Mouse (Mus musculus): Measurements from ENCODE around the gene Washc3.

Gene Washc3

GRCm38 (mm10) chr10:88200951-88201638, at the start of gene Washc3:
Washc3 (plus strand) TSS chr10:88201093.
- DNase-seq, result peak; percentile 96

GRCm38 (mm10) chr10:88151658-88152057, 49.2 kb upstream of the Washc3 start:
- no peak for DNase-seq

- DNase-seq, result no peak
Measured at GRCm38 (mm10) chr10:88162096-88162495, 38.8 kb upstream of the Washc3 start.

GRCm38 (mm10) chr10:88162676-88163075, 38.2 kb upstream of the Washc3 start:
- no peak for DNase-seq

- DNase-seq, result peak; percentile 19
Measured at GRCm38 (mm10) chr10:88166158-88166557, 34.7 kb upstream of the Washc3 start.

- no peak for DNase-seq
Measured at GRCm38 (mm10) chr10:88167438-88168077, 33.3 kb upstream of the Washc3 start.

- peak; percentile 22 for DNase-seq
Measured at GRCm38 (mm10) chr10:88200541-88200940, 352 bp upstream of the Washc3 start.

- DNase-seq, result no peak
Measured at GRCm38 (mm10) chr10:88201650-88202049, 757 bp downstream of the Washc3 start.

GRCm38 (mm10) chr10:88202581-88202980, 1.7 kb downstream of the Washc3 start:
- no peak for DNase-seq

GRCm38 (mm10) chr10:88203236-88203635, 2.3 kb downstream of the Washc3 start:
- no peak for DNase-seq

- no peak for DNase-seq
Measured at GRCm38 (mm10) chr10:88212644-88213043, 11.8 kb downstream of the Washc3 start.

GRCm38 (mm10) chr10:88214800-88215514, 14.1 kb downstream of the Washc3 start:
- DNase-seq, result no peak

- DNase-seq, result no peak
Measured at GRCm38 (mm10) chr10:88218161-88218560, 17.3 kb downstream of the Washc3 start.

- no peak for DNase-seq
Measured at GRCm38 (mm10) chr10:88221718-88222117, 20.8 kb downstream of the Washc3 start.

GRCm38 (mm10) chr10:88225421-88225820, 24.5 kb downstream of the Washc3 start:
- DNase-seq, result no peak

GRCm38 (mm10) chr10:88227962-88228361, 27.1 kb downstream of the Washc3 start:
- DNase-seq, result no peak

- no peak for DNase-seq
Measured at GRCm38 (mm10) chr10:88228521-88229017, 27.7 kb downstream of the Washc3 start.

- DNase-seq, result no peak
Measured at GRCm38 (mm10) chr10:88231671-88232070, 30.8 kb downstream of the Washc3 start.

GRCm38 (mm10) chr10:88232765-88233164, 31.9 kb downstream of the Washc3 start:
- no peak for DNase-seq

- DNase-seq, result no peak
Measured at GRCm38 (mm10) chr10:88244681-88245080, 43.8 kb downstream of the Washc3 start.

GRCm38 (mm10) chr10:88250300-88250699, 49.4 kb downstream of the Washc3 start:
- no peak for DNase-seq

GRCm38 (mm10) chr10:88252121-88252862, 51.4 kb downstream of the Washc3 start:
- DNase-seq, result no peak

- DNase-seq, result no peak
Measured at GRCm38 (mm10) chr10:88255556-88255955, 54.7 kb downstream of the Washc3 start.

Measured in kidney, postnatal 10 days (tissue).